Mouse (Mus musculus) lung, adult 2 months (tissue): ENCODE results near the gene Ccl17.

Experiments used
- CTCF ChIP-seq: fragments of 200-500 bp; IDR thresholded peaks from 2 replicates; pipeline ENCODE4 v1.5.1; 2011; ENCODE audit warnings: mild to moderate bottlenecking, low read length, control low read depth; ENCODE audit not compliant: insufficient read depth
- POLR2A ChIP-seq: fragments of 200-500 bp; IDR thresholded peaks from 2 replicates; pipeline ENCODE4 v1.6.1; 2011; ENCODE audit warnings: low read depth, mild to moderate bottlenecking, control low read depth, low read length, borderline replicate concordance; ENCODE audit errors: extremely low read depth

DNA sequence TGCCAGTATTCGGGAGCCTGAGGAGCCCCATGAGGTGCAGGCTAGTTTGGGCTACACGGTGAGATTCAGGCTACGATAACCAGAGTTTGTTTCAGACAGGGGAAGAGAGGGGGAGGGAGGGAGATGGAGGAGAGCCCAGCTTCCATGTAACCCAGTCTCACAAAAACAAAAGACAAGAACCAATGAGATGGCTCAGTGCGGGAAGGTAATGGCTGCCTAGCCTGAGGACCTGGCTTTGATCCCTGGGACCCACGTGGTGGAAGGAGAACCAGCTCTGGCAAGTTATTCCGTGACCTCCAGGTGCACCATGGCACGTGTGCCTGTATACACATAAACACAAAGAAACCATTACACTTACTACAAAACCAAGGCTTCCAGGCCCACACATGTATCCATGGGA lies 10.3 kb downstream of the Ccl17 start:
- TF ChIP-seq CTCF (no peak), POLR2A (no peak)
